Mouse (Mus musculus): ENCODE data around the gene Upk3b.
A peak's percentile ranks its signal among the peaks of the same experiment; 100 is the strongest.

Upk3b gene

DNA sequence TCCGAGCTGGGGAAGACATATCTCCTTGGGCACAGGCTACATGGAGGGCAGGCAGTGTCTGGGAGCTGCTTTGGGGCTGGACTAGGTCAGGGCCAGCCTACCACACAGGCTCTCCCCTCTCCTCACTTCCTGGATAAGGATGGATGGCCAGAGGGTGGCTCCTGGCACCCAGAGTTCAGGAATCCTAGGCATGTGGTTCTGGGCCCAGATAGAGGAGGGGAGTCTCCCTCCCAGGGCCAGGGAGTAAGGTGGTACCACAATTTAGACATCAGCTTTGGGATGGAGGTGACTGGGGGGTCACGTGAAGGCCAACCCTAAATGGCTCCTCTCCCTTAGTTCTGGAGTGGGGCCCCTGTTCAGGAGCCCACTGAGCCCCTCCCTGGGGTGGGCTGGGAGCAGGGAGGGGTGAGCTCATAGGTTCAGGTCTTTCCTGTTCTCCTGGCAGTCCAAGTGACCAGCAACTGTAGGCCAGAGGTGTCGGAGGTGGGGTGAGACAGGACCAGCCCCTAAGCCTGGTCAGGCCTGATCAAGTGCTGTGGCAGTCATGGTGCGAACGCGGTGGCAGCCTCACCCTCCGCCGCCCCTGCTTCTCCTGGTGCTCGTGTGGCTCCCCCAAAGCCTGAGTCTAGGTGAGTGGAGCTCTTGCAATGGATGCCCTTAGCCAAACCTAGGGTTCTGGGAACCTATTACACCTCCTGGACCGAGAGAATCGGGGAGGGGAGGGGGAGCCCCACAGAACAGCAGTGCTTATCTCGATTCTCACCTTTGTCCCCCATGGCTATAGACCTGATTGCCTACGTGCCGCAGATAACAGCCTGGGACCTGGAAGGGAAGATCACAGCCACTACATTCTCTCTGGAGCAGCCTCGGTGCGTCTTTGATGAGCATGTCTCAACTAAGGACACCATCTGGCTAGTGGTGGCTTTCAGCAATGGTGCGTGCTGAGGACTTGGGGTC is at the start of gene Upk3b:
Gene Upk3b (plus strand): TSS at position 239 of the 957 bp plus-strand sequence.
- no peak for DNase-seq (ENCODE audit: low read depth)

- no peak for DNase-seq (ENCODE audit: low read depth)
These were observed 47.7 kb upstream of the Upk3b start for GRCm38 (mm10) chr5:135990601-135991000.

DNA sequence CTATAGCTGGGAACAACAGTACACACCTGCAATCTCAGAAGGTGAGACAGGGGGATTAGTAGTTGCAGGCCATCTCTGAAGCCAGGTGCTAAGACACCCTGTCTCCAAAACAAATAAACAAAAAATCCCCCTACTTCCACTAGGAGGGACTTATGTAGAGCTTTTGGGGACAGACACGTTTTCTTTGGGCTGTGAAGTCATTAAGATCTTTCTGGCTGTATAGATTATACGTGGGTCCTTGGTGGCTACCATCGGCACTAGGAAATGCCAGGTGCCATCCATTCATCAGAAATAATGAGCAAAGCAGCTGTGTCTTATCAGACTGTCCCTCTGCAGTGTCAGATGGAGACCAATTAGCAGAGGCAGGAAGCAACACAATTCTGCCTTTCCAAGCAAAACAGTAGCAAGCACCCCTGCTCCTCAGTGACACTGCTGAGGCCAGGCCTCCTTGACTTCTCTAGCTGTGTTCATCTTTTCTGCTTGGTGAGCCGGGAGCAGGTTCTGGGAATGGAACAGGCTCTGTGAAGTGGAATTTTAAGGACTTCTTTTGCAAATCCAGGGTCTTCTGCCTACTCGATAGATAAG is 44.8 kb upstream of the Upk3b start:
- no peak for DNase-seq (ENCODE audit: low read depth)

GRCm38 (mm10) chr5:135994335-135994724 is 44.0 kb upstream of the Upk3b start:
- DNase-seq (ENCODE audit: low read depth): no peak

DNA sequence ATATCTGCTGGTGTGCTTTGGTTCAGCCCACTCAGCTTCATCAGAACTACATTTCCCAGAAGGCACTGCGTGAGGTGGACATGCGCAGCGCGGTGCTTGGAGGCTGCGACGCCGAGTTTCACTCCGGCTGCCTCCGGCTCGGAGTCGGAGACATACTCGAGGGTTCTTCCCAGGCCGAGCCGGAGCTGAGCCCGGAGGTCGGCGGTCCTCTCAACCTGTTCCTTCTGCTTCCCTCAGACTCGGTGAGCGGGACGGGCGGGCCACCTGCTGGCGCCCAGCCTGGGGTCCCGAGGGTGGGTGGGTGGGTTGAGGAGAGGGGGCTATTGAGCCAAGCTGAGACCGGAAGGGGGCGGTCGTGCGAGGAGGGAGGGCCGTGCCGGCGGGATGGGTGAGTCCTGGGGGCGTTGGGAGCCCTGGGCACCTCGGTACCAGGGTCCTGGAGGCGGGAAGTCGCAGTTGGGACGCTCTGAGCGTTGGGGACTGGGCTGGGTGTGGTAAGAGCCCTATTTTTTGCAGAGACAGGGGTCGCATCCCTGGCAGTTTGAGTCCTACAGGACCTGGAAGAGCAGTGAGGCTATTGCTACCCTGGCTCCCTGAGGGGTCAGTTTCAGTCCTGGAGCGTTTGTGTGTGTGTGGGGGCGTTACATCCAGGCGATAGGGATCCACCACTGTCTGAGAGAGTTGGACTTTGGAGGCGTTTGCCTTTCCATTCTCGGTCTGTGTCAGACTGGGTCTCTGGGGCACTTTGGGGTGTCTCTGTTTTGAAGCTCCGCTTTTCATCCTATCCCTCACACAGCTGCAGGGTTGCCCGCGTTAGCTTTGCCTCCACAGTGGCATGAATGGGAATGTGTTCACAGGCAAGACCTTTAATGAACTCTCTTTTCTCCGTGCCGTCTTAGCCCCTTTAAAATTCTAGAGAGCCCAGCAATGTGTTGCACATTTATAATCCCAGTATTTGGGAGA is 43.3 kb upstream of the Upk3b start, which contains the start of gene Dtx2:
Gene Dtx2 (plus strand): TSS at position 76 of the 963 bp plus-strand sequence.
- peak; percentile 89 for DNase-seq (ENCODE audit: low read depth)

DNA sequence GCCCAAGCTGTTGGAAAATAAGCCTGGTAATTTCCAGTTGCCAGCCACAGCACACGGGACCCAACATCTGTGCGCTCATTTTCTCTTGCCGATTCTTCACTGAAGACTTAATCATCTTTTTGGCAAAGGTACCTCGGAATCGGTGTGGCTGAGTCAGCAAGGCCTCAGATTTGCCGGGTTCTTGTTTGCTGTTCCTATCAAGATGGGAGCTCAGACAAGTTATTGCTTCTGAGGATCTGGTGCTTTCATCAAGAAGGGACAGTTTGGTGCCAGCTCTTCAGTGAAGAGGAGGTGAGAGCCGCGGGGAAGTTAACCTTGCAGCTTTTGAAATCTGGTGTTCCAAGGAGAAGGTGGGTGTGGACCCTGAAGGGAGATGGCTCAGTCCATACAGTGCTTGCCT is 42.1 kb upstream of the Upk3b start:
- no peak for DNase-seq (ENCODE audit: low read depth)

DNA sequence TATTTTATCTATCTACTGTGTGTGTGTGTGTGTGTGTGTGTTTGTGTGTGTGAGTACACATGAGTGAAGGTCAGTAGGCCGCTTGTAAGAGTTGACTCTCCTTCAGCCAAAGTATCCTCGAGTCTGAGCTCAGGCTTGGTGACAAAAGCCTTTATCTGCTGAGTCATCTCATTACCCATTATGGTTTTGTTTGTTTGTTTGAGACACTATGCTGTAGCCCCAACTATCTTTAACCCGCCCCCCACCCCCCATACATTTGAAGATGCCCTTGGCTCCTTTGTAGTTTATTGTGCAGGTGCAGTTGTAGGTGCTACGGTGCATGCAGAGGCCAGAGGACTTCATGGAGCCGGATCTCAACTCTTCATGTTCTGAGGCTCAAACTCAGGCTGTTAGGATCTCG is 37.1 kb upstream of the Upk3b start:
- no peak for DNase-seq (ENCODE audit: low read depth)

DNA sequence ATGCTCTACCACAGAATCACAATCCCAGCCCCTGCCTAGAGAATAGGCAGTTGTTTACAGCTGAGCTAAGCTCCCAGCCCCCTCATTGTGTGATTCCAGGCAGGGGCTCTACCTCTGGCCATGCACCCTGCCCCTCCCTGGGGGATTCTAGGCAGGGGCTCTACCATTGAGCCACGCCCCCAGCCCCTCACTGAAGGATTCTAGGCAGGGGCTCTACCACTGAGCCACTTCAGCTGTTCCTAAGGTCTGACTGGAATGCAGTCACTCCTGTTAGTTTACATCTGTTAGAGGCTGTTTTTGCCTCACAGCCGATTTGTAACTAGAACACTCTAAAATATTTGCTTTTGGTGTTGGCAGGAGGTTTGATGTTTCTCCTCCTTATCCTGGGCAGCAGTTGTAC is 36.0 kb upstream of the Upk3b start:
- no peak for DNase-seq (ENCODE audit: low read depth)

DNA sequence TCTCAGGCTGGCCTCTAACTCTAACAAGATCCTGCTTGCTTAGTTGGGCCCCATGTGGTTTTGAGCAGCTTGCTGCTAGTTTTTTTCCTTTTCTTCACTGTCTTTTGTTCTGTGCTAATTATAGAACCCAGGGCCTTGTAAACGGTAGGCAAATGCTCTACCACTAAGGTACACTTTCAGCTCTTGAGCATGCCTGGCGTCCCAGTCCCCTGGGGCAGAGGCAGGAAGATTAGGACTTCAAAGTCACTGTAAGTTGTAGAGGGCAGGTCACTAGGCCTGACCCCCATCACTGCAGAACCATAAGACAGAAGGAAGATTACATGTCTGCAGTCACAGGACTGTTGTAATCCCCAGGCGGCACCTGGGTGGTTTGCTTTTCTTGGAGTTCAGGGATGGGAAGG is 35.5 kb upstream of the Upk3b start:
- DNase-seq (ENCODE audit: low read depth): no peak

DNA sequence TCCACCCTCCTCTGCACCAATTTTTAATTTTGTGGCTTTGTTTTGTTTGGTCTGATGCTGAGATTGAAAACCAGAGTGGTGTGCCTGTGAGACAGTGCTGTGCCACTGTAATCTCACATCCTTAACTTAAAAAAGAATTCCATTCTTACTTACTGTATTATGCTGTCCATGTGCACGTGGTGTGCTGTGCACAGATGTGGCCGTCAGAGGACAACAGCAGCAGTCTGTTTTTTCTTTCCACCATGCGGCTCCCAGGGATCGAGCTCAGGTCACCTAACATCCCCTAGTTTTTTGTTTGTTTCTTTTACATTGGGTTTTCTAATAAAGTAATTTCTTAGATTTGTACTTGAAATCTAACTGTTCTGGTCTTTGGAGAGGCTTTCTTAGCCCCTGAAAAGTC is 33.8 kb upstream of the Upk3b start:
- DNase-seq (ENCODE audit: low read depth): no peak

DNA sequence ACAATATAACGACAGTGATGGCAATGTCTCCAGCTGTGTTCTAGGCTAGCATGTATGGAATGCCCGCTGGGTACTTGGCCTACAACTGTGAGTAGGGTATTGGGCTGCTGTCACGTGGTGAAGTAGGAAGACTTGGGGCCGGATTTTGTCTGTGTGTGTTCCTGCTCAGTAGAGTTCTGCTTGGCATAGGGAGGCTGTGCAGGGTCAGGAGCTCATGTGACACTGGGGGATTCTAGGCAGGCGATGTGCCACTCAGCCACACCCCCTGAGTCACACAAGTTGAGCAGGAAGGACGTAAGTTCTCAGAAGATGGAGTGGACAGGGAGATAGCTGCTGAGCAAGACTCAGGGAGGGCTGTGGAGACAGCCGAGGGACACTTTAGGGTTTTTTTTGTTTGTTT is 30.6 kb upstream of the Upk3b start:
- no peak for DNase-seq (ENCODE audit: low read depth)

GRCm38 (mm10) chr5:136014877-136015276 is 23.4 kb upstream of the Upk3b start:
- DNase-seq (ENCODE audit: low read depth): no peak

- no peak for DNase-seq (ENCODE audit: low read depth)
These were observed 22.7 kb upstream of the Upk3b start for GRCm38 (mm10) chr5:136015586-136015985.

GRCm38 (mm10) chr5:136016014-136016876 is 22.1 kb upstream of the Upk3b start:
- DNase-seq (ENCODE audit: low read depth): no peak

GRCm38 (mm10) chr5:136017262-136017661 is 21.0 kb upstream of the Upk3b start:
- DNase-seq (ENCODE audit: low read depth): no peak

DNA sequence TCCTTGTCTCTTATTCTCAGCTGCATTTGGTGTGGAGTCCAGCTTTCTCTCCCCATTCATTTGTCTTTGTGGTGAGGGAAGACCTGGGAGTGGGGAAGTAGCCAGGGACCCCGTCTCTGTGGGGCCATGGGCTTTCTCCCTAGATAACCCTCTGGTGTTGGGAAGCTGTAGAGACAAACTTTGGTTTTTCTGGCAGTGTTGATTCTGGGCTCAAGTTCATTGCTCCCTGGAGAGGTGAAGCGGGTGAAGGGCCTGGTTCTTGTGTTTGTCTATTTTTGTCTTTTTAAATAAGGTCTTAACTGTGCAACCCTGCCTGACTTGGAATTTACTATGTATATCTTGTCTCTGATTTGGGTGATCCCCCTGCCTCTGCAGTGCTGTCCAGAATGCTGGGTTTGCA is 19.6 kb upstream of the Upk3b start:
- DNase-seq (ENCODE audit: low read depth): no peak

- no peak for DNase-seq (ENCODE audit: low read depth)
These were observed 18.4 kb upstream of the Upk3b start for GRCm38 (mm10) chr5:136019907-136020306.

DNA sequence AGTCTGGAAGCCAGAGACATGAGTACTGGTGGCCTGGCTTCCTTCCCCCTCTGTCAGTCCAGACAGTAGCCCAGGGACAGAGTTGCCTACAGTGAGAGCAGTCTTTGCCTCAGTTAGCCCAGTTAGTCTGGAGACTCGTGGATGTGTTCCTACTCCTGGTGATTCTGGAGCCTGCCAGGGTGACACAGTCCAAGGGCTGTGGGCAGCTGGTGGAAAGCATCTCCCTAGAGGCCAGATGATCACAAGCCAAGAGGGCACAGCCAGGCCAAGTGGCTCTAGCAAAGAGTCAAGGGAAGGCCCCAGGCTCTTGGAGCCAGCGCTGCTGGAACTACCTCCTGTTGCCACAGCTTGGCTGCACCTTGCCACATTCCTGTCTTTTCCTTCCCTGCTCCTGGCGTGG is 12.6 kb upstream of the Upk3b start:
- DNase-seq (ENCODE audit: low read depth): no peak

DNA sequence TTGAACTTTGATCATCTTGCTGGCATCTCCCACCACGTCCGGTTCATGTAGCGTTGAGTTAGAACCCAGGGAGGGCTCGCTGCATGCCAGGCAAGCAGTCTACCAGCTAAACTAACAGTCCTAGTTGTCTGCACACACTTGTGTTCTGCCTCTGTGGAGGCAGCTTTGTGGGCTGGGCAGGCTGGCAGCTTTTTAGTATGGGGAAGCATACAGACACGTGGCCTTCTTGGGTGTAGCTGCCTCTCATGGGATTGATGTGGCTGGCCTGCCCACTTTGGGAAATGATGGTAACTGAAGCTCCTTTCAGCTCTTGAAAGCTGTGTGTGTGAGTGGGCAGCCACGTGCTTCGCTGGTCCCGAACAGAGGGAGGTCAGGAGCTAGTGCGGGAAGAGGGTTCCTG is 11.4 kb upstream of the Upk3b start:
- DNase-seq (ENCODE audit: low read depth): no peak

DNA sequence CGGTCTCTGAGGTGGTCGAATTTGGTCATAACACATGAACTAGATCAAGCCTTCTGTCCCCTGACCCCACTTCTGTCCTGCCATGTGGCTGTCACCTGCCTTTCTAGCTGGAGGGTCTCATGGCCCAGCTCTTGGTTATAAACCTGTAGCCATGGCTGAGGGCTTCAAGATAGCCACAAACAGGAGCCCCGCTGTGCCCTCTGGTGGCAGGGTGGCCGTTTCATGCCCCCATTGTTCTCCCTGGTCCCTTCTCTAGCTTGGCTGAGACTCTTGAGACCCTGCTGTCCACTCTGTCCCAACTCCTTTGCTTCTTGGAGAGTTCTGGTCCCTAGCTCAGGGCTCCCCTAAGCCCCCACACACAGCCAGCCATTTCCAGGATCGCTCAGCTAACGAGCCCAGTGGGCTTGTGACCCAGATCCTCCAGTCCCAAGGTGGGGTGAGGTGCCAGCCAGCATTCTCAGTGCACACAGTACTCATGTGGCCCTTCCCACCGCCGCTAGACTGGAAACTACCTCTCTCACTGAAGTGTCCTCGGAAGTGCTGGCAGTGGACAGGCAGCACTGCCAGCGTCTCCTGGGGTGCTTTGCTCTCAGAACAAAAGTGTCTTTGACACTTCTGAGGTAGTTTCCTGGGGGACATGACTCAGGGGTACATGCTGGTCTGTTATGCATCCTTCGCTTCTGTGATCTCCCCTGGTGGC is 10.5 kb upstream of the Upk3b start:
- DNase-seq (ENCODE audit: low read depth): no peak

DNA sequence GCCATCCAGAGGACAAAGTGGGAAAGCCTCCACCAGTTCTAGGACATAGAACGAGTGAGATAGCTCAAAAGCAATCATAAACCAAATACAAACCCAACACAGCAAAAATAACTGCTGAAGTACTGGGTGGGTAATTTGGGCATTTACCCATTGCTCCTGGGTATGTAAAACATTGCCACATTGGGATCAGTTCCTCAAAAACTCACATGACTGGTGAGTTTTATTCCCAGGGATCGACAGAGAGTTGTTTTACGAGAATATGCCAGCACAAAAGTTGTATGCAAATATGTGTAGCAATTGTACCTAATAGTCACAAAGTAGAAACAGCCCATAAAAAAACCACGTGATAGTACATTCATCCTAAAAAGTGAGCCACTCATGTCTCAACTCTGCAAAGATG is 3.4 kb upstream of the Upk3b start:
- no peak for DNase-seq (ENCODE audit: low read depth)
